Mouse (Mus musculus) cerebellum, postnatal 14 days (tissue): ENCODE measurements around the gene Timm10b.
A peak's percentile ranks its signal among the peaks of the same experiment; 100 is the strongest.

Experiments used
- DNase-seq, 2 experiments: peaks; one replicate each; pipeline ENCODE4 v3.0.0; 2021; ENCODE audit warnings: mixed read lengths in 2 of 2

Gene Timm10b

GRCm38 (mm10) chr7:105641936-105642335 is 2.1 kb downstream of the Timm10b start:
- no peak for DNase-seq

GRCm38 (mm10) chr7:105650639-105651435 is 11.0 kb downstream of the Timm10b start, which contains the start of gene Dnhd1:
Gene Dnhd1, plus strand, starts transcription at chr7:105650827.
- DNase-seq = peak; percentile 63 to 72

- no peak for DNase-seq
Measured at GRCm38 (mm10) chr7:105685541-105686197, 45.8 kb downstream of the Timm10b start.

- no peak for DNase-seq
Measured at GRCm38 (mm10) chr7:105690875-105691274, 51.0 kb downstream of the Timm10b start.
